Mouse (Mus musculus): ENCODE measurements around the gene Neurog3. TPM values are rescaled to one million over a fixed set of nuclear protein-coding genes. Genes with fewer than 3 reads are reported as not detected.

The Neurog3 gene
- total RNA-seq (2023): not detected

GRCm38 (mm10) chr10:62132691-62133281 lies at the start of gene Neurog3:
Gene Neurog3 (plus strand): TSS chr10:62133090.

DNA sequence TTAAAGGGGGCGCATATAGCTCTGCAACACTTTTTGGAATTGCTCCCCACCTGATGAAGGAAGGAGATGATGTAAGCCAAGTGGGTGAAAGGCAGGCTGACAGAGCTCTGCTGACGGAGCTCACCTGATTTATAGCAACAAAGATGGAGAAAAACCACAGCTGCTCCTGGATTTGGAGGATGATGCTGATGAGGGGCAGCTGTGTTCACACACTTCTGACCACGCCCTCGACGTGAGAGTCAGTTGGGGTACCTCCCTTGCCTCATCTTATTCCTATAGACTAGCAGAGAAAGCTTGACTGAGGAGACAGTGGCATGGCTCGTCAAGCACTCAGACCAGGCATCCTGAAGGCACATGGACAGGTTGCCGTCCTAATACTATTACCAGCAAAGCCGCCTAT lies 10.9 kb downstream of the Neurog3 start, which contains the start of gene Fam241b:
Gene Fam241b (minus strand): TSS at position 101 of the 400 bp plus-strand sequence.

Other genes starting within 250 kb of the Neurog3 start
- not detected for gene Col13a1, start 154.0 kb upstream of the Neurog3 start, total RNA-seq (2023)
- gene Fam241b, start 10.8 kb downstream of the Neurog3 start, total RNA-seq (2023): not detected
- 10 to 100 TPM; 10.0 to 13.0 TPM for gene Tspan15, start 98.2 kb downstream of the Neurog3 start, total RNA-seq (2023)
- not detected for gene Tacr2, start 119.3 kb downstream of the Neurog3 start, total RNA-seq (2023)
- 10 to 100 TPM; 50.3 to 57.9 TPM for gene Hk1, start 246.8 kb downstream of the Neurog3 start, total RNA-seq (2023)